Mouse (Mus musculus) adrenal gland, adult 8-10 months (tissue): ENCODE data around the gene Atp6v1d. TPM values are rescaled to one million over a fixed set of nuclear protein-coding genes. Genes with fewer than 3 reads are reported as not detected.

ENCODE experiments used
- DNase-seq: peaks from one replicate; pipeline ENCODE4 v3.0.0; 2022
- total RNA-seq, 4 experiments: library from RNA; stranded (reverse); gene quantifications; 2 replicates each; pipeline ENCODE4 v1.2.4; 2022

Gene Atp6v1d
- total RNA-seq, 4 experiments from 2014 or later, result 70.1 to 102 (median 92.1) TPM

DNA sequence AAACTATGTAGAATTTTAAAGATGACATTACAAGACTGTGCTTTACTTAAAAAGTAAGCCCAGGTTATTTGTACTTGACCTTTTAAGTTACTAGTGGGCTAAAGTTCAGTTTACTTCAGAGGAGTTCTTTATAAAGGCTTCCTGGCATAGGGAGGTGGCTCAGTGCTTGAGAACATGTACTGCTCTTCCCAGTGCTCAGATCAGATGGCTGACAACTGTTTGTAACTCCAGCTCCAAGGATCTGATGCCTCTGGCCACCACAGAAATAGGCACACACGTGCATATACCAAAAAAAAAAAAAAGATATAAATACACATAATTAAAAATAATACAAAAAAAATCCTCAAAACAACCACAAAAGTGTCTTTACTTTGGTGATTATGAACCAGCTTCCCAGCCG lies 70.6 kb downstream of the Atp6v1d start:
- DNase-seq, result no peak

Other genes starting within 250 kb of the Atp6v1d start
- 1 to 10 TPM in 1 of 4 experiments, under 1 TPM in 1, not detected in 2; 0.20 to 1.2 TPM for gene Fam71d, start 170.1 kb downstream of the Atp6v1d start, total RNA-seq
- 10 to 100 TPM; 33.7 to 40.3 (median 36.2) TPM for gene Mpp5, start 112.7 kb downstream of the Atp6v1d start, total RNA-seq
- gene Eif2s1, start 181 bp upstream of the Atp6v1d start, total RNA-seq, result 10 to 100 TPM; 70.3 to 98.8 (median 78.4) TPM
- gene Plek2, start 45.3 kb upstream of the Atp6v1d start, total RNA-seq, result under 1 TPM in 1 of 4 experiments, not detected in 3; 0.35 TPM
- gene Tmem229b, start 146.0 kb upstream of the Atp6v1d start, total RNA-seq, result 10 to 100 TPM in 2 of 4 experiments, 1 to 10 TPM in 2; 6.8 to 19.5 (median 11.7) TPM
- 1 to 10 TPM; 2.6 to 6.1 (median 4.3) TPM for gene Plekhh1, start 167.5 kb upstream of the Atp6v1d start, total RNA-seq
- gene Pigh, start 228.0 kb upstream of the Atp6v1d start, total RNA-seq, result 10 to 100 TPM; 13.6 to 16.5 (median 14.8) TPM